Mouse (Mus musculus) CD4-positive, CD25-positive, alpha-beta regulatory T cell, adult 4 months (primary cell): Measurements from ENCODE around the gene Aldh1a2. TPM values are rescaled to one million over a fixed set of nuclear protein-coding genes. Genes with fewer than 3 reads are reported as not detected.

ENCODE experiments used
- ATAC-seq: one replicate; pipeline ENCODE4 v1.8.0; 2017
- polyA plus RNA-seq, 2 experiments: library from polyadenylated mRNA; unstranded; fragments of 100-300 nt; shearing (Covaris generic); gene quantifications; one replicate each; pipeline ENCODE4 v1.2.1; 2017

Aldh1a2 gene
- polyA plus RNA-seq = not detected

GRCm38 (mm10) chr9:71215248-71216035, at the start of gene Aldh1a2:
Gene Aldh1a2, plus strand, starts transcription at chr9:71215789.
- ATAC-seq = peak; percentile 45

DNA sequence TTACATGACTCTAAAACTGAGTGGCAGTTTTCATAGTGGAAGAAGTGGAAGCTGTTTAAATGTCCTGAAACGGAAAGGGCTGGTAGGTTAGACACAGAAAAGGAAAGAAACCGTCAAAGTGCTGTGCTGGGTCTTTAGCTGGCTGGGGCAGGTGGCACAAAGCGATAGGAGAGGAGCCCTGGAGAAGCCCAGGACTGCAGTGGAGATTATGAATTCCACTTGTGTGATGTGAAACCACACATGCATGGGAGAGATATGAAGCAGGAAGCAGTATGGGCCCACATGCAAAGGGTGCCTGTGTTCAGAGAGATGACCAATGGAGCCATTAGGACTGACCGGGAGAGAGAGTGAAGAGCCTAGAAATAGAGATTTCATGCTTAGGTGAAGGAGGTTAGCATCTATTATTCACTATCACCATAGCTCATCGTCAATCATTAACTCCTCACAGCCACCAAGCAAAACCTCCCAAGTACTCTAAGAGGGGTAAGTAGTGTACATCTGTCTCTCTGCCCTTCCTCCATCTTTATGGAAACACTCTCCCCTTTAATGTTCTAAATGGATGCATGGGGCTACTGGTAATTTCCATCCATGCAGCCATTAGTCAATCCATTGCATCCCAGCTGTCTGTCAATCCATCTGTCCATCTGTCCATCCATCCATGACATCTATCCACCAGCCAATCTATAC, 49.4 kb upstream of the Aldh1a2 start:
- ATAC-seq = no peak

DNA sequence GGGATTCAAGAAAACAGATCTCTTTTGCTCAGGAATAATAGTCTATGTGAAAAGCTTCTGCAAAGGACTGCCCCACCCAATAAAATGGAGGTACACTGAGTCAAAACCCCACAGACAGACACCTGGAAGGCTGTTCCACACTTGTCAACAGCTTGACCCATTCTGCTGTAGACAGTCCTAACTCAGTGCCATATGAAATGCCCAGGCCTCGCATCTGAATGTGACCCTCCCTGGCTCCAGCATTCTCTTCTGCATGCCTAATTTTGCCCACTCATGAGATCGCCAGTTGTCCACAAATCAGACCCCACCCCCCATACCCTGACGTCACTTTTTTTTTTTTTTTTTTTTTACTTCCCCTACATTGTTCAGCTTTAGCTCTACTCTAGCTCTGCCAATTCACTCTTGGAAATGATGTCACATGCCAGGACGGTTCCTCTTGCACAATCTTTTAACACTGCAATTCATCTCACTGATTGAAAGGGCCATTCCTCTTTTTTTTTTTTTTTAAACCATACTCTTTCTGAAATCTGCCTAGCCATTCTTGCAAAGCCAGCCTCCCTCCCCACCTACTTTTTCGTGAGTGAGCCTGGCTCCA, 48.6 kb upstream of the Aldh1a2 start:
- ATAC-seq = no peak

- ATAC-seq = no peak
Observed at GRCm38 (mm10) chr9:71167473-71168215, 47.9 kb upstream of the Aldh1a2 start.

DNA sequence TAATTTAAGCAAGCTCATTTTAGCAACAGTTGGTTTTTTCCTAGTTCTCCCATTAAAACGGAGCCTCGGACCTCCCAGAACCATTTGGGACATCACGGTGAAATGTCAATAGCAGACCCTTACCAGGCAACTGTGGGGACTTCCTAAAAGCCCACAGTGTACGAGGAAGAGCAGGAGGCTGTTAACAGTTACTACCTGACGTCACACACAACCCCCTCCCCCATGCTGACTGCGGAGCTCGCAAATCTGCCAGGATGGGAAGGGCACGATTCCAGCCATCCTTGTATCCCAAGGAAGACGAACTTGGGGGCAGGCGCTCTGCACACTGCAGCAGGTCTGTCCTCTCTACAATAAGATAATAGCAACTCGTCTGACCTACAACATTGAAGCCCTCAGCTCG, 47.1 kb upstream of the Aldh1a2 start, which contains the start of gene Aqp9:
Gene Aqp9 (minus strand): TSS at position 172 of the 400 bp plus-strand sequence.
- no peak for ATAC-seq

GRCm38 (mm10) chr9:71173533-71173932, 42.1 kb upstream of the Aldh1a2 start:
- no peak for ATAC-seq

DNA sequence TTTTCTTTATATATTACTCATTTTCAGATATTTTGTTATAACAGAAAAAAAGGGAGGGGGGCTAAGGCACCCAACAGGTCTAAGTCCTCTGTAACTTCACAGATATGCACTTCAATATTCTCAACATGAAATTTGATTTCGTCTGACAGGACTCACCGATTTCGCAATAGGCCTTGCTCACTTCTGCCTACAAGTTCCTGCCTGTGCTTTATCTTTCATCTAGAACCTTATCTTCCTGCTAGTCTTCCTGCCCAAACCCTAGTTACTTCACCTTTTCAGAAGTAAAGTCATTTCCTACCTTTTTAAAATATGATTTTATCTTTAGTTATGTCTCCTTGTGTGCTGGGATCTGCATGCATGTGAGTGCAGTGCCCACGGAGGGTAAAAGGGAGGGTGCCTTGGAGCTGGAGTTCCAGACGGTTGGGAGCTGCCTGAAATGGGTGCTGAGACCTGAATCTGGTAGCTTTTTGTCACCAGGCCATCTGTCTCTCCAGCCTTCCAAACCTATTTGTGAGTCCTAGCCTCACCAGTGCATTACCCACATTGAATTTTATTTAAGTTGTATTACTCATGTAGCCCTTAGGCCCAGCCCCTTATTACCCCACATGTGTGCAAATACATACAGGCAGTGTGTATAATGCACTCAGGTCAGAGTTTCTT, 41.1 kb upstream of the Aldh1a2 start:
- ATAC-seq = no peak

- ATAC-seq = no peak
Observed at GRCm38 (mm10) chr9:71175686-71176085, 39.9 kb upstream of the Aldh1a2 start.

- no peak for ATAC-seq
Observed at GRCm38 (mm10) chr9:71179276-71179896, 36.2 kb upstream of the Aldh1a2 start.

GRCm38 (mm10) chr9:71179964-71180700, 35.5 kb upstream of the Aldh1a2 start:
- no peak for ATAC-seq

- ATAC-seq = no peak
Observed at GRCm38 (mm10) chr9:71185285-71185684, 30.3 kb upstream of the Aldh1a2 start.

- no peak for ATAC-seq
Observed at GRCm38 (mm10) chr9:71185823-71186222, 29.8 kb upstream of the Aldh1a2 start.

DNA sequence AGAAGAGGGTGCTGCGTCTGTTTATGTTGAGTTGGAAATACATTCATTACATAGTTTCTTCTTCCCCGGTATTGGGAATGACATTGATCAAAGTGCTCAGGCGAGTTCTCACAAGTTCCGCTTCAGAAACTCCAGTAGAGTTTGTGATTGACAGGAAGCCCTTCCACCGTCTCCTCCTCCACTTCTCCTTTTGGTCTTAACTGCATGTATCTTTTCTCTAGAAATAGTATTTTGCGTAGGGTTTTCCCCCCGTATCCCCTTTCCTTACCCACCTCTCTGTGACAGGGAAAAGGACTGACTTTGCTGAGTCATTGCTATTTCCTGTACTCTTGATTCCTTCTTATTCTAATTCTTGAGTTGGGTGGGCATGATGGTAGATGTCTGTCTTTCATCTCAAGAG, 28.2 kb upstream of the Aldh1a2 start:
- no peak for ATAC-seq

DNA sequence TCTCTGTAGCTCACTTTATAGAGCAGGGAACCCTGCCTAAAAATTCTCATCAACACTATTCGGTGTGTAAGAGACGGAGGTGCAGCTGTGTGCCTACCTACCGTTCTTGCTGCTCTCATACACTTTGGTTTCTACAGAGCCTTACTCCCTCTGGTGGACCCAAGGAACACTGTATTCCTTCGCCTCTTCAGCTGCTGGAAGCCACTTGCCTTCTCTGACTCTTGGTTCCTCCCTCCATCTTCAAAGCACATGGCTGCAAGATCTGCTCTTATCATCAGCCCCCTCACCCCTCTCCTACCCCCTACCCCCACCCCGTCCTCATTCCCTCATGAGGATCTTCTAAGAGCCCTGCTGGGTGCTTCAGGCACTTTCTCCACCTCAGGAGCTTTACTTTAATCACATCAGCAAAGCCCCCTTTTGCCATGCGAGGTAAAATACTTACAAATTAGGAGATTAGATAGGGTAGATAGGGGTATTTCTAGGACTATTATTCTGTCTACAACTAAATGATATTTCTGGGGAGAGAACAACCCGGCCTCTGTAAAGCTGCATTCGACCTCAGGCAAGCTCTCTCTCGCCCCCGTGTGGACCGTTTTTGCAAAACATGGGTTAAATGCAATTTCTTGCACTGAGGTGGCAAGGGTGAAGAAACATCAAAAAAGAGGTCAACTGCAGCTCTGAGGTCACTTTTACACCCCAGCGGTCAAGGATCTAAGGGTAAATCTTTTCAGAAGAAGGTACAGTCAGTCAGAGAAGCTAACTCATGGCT, 26.8 kb upstream of the Aldh1a2 start:
- ATAC-seq = peak; percentile 57

DNA sequence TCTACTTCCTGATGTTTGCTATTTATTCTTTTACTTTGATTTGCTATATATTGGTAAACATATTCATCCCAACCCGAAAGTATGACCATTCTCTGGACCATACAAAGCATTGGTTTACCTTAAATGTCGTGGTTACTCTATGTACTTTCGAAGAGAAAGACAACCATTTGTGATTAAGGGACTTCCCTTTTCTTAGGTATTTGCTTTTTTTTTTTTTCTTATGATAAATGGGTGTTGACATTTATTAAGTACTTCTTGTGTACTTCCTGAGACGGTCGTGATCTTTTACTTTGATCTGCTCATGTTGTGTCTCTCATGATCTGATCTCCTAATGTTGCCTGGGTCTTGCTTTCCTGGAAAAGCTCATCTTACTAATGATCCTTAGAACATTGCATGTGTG, 16.8 kb upstream of the Aldh1a2 start:
- peak; percentile 41 for ATAC-seq

DNA sequence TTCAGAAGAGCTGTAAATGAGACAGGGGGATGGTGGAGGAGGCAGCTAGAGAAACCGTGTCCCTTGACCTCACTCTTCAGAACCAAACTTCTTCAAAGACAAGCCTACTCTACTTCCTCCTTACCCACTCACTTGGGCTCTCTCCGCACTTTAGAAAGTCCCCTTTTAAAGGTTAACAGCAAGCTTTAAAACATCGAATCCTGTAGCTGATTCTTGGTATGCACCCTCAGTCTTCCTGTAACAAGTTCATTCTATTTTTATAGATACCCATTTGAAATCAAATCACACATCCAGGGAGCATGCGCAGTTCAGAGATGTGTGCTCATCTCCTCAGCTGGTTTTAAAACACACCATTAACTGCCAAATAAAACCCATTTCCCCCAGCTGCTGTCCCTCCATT, 13.3 kb upstream of the Aldh1a2 start:
- peak; percentile 84 for ATAC-seq

GRCm38 (mm10) chr9:71209299-71209698, 6.3 kb upstream of the Aldh1a2 start:
- no peak for ATAC-seq

DNA sequence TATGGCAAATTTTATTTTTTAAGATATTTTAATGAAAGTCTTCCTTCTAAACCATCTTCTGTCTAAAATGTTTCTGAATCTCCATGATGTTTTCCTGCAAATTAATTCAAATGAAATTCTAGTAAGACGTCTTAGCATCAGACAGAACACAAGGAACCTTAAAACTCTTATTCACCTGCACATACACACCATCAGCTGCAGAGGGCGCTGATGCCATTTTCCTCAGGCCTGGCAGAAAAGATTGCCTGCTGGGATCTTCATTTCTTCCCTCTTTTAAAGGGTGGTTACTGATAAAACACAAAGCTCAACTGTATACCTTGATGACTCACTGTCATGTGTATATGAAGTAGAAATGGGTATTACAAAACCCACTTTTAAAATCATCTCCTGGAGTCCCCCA, 4.7 kb upstream of the Aldh1a2 start:
- ATAC-seq = no peak

- no peak for ATAC-seq
Observed at GRCm38 (mm10) chr9:71213636-71214035, 2.0 kb upstream of the Aldh1a2 start.
